Mouse (Mus musculus) adrenal gland, postnatal 14 days (tissue): ENCODE results near the gene Rab14. TPM values are rescaled to one million over a fixed set of nuclear protein-coding genes. Genes with fewer than 3 reads are reported as not detected.

ENCODE experiments used
- DNase-seq: peaks from one replicate; pipeline ENCODE4 v3.0.0; 2021; ENCODE audit warnings: mixed read lengths
- total RNA-seq: library from RNA; stranded (reverse); gene quantifications from 2 replicates; pipeline ENCODE4 v1.2.3, GENCODE M21; 2021

Rab14 gene
- total RNA-seq, 1 experiment from 2014 or later, result 199 TPM

GRCm38 (mm10) chr2:35199971-35200897 is 686 bp downstream of the Rab14 start:
- peak; percentile 69 for DNase-seq

- DNase-seq, result no peak
Measured at GRCm38 (mm10) chr2:35199541-35199940, 1.4 kb downstream of the Rab14 start.

GRCm38 (mm10) chr2:35195626-35196544 is 5.0 kb downstream of the Rab14 start:
- DNase-seq, result no peak

- no peak for DNase-seq
Measured at GRCm38 (mm10) chr2:35193976-35194375, 6.9 kb downstream of the Rab14 start.

- no peak for DNase-seq
Measured at GRCm38 (mm10) chr2:35188929-35189328, 12.0 kb downstream of the Rab14 start.

GRCm38 (mm10) chr2:35183115-35183673 is 17.7 kb downstream of the Rab14 start:
- DNase-seq, result no peak

- DNase-seq, result no peak
Measured at GRCm38 (mm10) chr2:35178153-35178552, 22.8 kb downstream of the Rab14 start.

GRCm38 (mm10) chr2:35175281-35176065 is 25.4 kb downstream of the Rab14 start:
- DNase-seq, result no peak

GRCm38 (mm10) chr2:35174100-35174499 is 26.8 kb downstream of the Rab14 start:
- no peak for DNase-seq

GRCm38 (mm10) chr2:35173666-35174065 is 27.3 kb downstream of the Rab14 start:
- no peak for DNase-seq

GRCm38 (mm10) chr2:35172246-35172645 is 28.7 kb downstream of the Rab14 start:
- no peak for DNase-seq

GRCm38 (mm10) chr2:35171341-35171861 is 29.5 kb downstream of the Rab14 start:
- peak; percentile 74 for DNase-seq

- DNase-seq, result no peak
Measured at GRCm38 (mm10) chr2:35169452-35169851, 31.5 kb downstream of the Rab14 start.

- no peak for DNase-seq
Measured at GRCm38 (mm10) chr2:35166816-35167215, 34.1 kb downstream of the Rab14 start.

- no peak for DNase-seq
Measured at GRCm38 (mm10) chr2:35165416-35165815, 35.5 kb downstream of the Rab14 start.

- DNase-seq, result no peak
Measured at GRCm38 (mm10) chr2:35163396-35163795, 37.5 kb downstream of the Rab14 start.

- no peak for DNase-seq
Measured at GRCm38 (mm10) chr2:35161846-35162488, 39.0 kb downstream of the Rab14 start.

- peak; percentile 78 for DNase-seq
Measured at GRCm38 (mm10) chr2:35160206-35160605, 40.7 kb downstream of the Rab14 start.

- no peak for DNase-seq
Measured at GRCm38 (mm10) chr2:35158358-35158757, 42.6 kb downstream of the Rab14 start.

GRCm38 (mm10) chr2:35157836-35158235 is 43.1 kb downstream of the Rab14 start:
- DNase-seq, result no peak

GRCm38 (mm10) chr2:35156985-35157384 is 43.9 kb downstream of the Rab14 start:
- no peak for DNase-seq
